Mouse (Mus musculus) neural tube, embryonic 14.5 days (tissue): Measurements from ENCODE around the gene Ttll12. TPM values are rescaled to one million over a fixed set of nuclear protein-coding genes. Genes with fewer than 3 reads are reported as not detected.
A peak's percentile ranks its signal among the peaks of the same experiment; 100 is the strongest.

Experiments
- ATAC-seq: fragments of 200-750 bp; cut with Nextera tagmentation; 2 replicates; pipeline ENCODE4 v1.8.0; 2017; ENCODE audit warnings: low read depth, mild to moderate bottlenecking, moderate TSS enrichment, moderate library complexity
- H3K27ac ChIP-seq: fragments of 300-500 bp; sonication (generic); 2 replicates; pipeline ENCODE4 v1.5.1; 2014; ENCODE audit warnings: low read depth, mild to moderate bottlenecking, control low read depth, low read length, moderate library complexity, mixed read lengths
- H3K27me3 ChIP-seq: fragments of 300-500 bp; sonication (generic); 2 replicates; pipeline ENCODE4 v1.6.1; 2014; ENCODE audit warnings: low read length; ENCODE audit not compliant: control insufficient read depth, insufficient read depth
- H3K36me3 ChIP-seq: fragments of 300-500 bp; sonication (generic); 2 replicates; pipeline ENCODE4 v1.6.1; 2014; ENCODE audit warnings: low read length, mixed read lengths; ENCODE audit not compliant: control insufficient read depth, insufficient read depth
- H3K4me1 ChIP-seq: fragments of 300-500 bp; sonication (generic); 2 replicates; pipeline ENCODE4 v1.6.1; 2014; ENCODE audit warnings: low read length; ENCODE audit not compliant: control insufficient read depth, insufficient read depth
- H3K4me2 ChIP-seq: fragments of 300-500 bp; sonication (generic); 2 replicates; pipeline ENCODE4 v1.6.1; 2014; ENCODE audit warnings: mild to moderate bottlenecking, low read depth, low read length, control low read depth
- H3K4me3 ChIP-seq: fragments of 300-500 bp; sonication (generic); 2 replicates; pipeline ENCODE4 v1.5.1; 2014; ENCODE audit warnings: low read depth, low read length, control low read depth, mixed read lengths
- H3K9ac ChIP-seq: fragments of 300-500 bp; sonication (generic); replicated peaks from 2 replicates; pipeline ENCODE4 v1.6.1; 2014; ENCODE audit warnings: low read depth, mild to moderate bottlenecking, control low read depth, low read length, mixed read lengths
- H3K9me3 ChIP-seq: fragments of 300-500 bp; sonication (generic); 2 replicates; pipeline ENCODE4 v1.6.1; 2016; ENCODE audit warnings: low read length; ENCODE audit not compliant: control insufficient read depth
- WGBS: fragments of 180-500 bp; shearing (Covaris S2); extraction: QIAGEN DNeasy Blood & Tissue Kit; methylation state at CpG from one replicate; pipeline ENCODE4 v1.1.7; 2014; 5-methylcytosine and 5-hydroxymethylcytosine counted together
- polyA plus RNA-seq: library from polyadenylated mRNA; unstranded; fragments of >200 nt; fragmentation: Nextera tagmentation; extraction: Ambion mirVana; gene quantifications from 2 replicates; pipeline ENCODE4 v1.2.1, GENCODE M21; 2014

Ttll12 gene
- polyA plus RNA-seq, 1 experiment from 2014 or later, result 39.8 TPM

- no peak overlapping the region for H3K9ac ChIP-seq
Observed at GRCm38 (mm10) chr15:83562626-83563270, 32.2 kb downstream of the Ttll12 start.

GRCm38 (mm10) chr15:83560941-83561477 lies 33.9 kb downstream of the Ttll12 start:
- no peak overlapping the region for H3K27ac ChIP-seq
- no peak for ATAC-seq

More at GRCm38 (mm10) chr15:83562626-83563270, 32.2 kb downstream of the Ttll12 start:
- WGBS, result 38% methylated on average over 15 of the region's 15 CpGs
- no peaks in the 10 kb centered on the region for H3K9me3 ChIP-seq
- ATAC-seq, result peak; percentile 21; the same call in 1 of the 2 replicates
- no peak overlapping the region for H3K27ac ChIP-seq
- peak overlapping the region; percentile 64 for H3K4me2 ChIP-seq
- H3K4me1 ChIP-seq, result peaks cover 14% of the 10 kb centered on the region; the same call in 1 of the 2 replicates
- no peaks in the 10 kb centered on the region for H3K36me3 ChIP-seq
- H3K27me3 ChIP-seq, result peaks cover 4% of the 10 kb centered on the region
- H3K4me3 ChIP-seq, result no peak overlapping the region

GRCm38 (mm10) chr15:83555161-83555974 lies 39.6 kb downstream of the Ttll12 start:
- Histone ChIP-seq H3K4me3 (peak overlapping the region; percentile 87), H3K36me3 (peaks cover 4% of the 10 kb centered on the region; the same call in 1 of the 2 replicates), H3K9me3 (no peaks in the 10 kb centered on the region), H3K4me2 (peak overlapping the region; percentile 70), H3K4me1 (0 out of 2 replicates have a peak, but pooled peaks cover 5% of the 10 kb centered on the region), H3K27ac (peak overlapping the region; percentile 93), H3K27me3 (no peaks in the 10 kb centered on the region), H3K9ac (peak overlapping the region; percentile 97)
- ATAC-seq, result peak; percentile 93
- under 1% methylated on average over 71 of the region's 74 CpGs for WGBS

More at GRCm38 (mm10) chr15:83560941-83561477, 33.9 kb downstream of the Ttll12 start:
- Histone ChIP-seq H3K4me2 (no peak overlapping the region), H3K36me3 (no peaks in the 10 kb centered on the region), H3K4me1 (peaks cover 16% of the 10 kb centered on the region; the same call in 1 of the 2 replicates), H3K27me3 (peaks cover 4% of the 10 kb centered on the region), H3K4me3 (no peak overlapping the region), H3K9me3 (no peaks in the 10 kb centered on the region), H3K9ac (no peak overlapping the region)
- 70% methylated on average over 5 of the region's 5 CpGs for WGBS

- Histone ChIP-seq H3K4me1 (0 out of 2 replicates have a peak, but pooled peaks cover 5% of the 10 kb centered on the region), H3K27me3 (no peaks in the 10 kb centered on the region), H3K27ac (no peak overlapping the region), H3K9me3 (no peaks in the 10 kb centered on the region), H3K36me3 (peaks cover 14% of the 10 kb centered on the region), H3K4me3 (no peak overlapping the region), H3K4me2 (no peak overlapping the region), H3K9ac (no peak overlapping the region)
- ATAC-seq, result no peak
Observed at GRCm38 (mm10) chr15:83553831-83554230, 41.1 kb downstream of the Ttll12 start.

- Histone ChIP-seq H3K4me2 (no peak overlapping the region), H3K36me3 (peaks cover 36% of the 10 kb centered on the region), H3K4me1 (no peaks in the 10 kb centered on the region), H3K4me3 (no peak overlapping the region), H3K9ac (no peak overlapping the region), H3K27ac (no peak overlapping the region), H3K9me3 (no peaks in the 10 kb centered on the region), H3K27me3 (no peaks in the 10 kb centered on the region)
- no peak for ATAC-seq
- WGBS, result 89% methylated on average over 2 of the region's 2 CpGs
Observed at GRCm38 (mm10) chr15:83550137-83550536, 44.8 kb downstream of the Ttll12 start.

- ATAC-seq, result no peak
- 94% methylated on average over 8 of the region's 8 CpGs for WGBS
Observed at GRCm38 (mm10) chr15:83547144-83547543, 47.8 kb downstream of the Ttll12 start.

GRCm38 (mm10) chr15:83546029-83546428 lies 48.9 kb downstream of the Ttll12 start:
- Histone ChIP-seq H3K4me1 (no peaks in the 10 kb centered on the region), H3K36me3 (peaks cover 36% of the 10 kb centered on the region), H3K27ac (no peak overlapping the region), H3K4me3 (no peak overlapping the region), H3K9ac (no peak overlapping the region), H3K9me3 (no peaks in the 10 kb centered on the region), H3K27me3 (no peaks in the 10 kb centered on the region), H3K4me2 (no peak overlapping the region)
- ATAC-seq, result no peak
- 93% methylated on average over 7 of the region's 7 CpGs for WGBS

More at GRCm38 (mm10) chr15:83547144-83547543, 47.8 kb downstream of the Ttll12 start:
- no peaks in the 10 kb centered on the region for H3K4me1 ChIP-seq
- H3K36me3 ChIP-seq, result peaks cover 36% of the 10 kb centered on the region
- no peaks in the 10 kb centered on the region for H3K27me3 ChIP-seq
- H3K9ac ChIP-seq, result no peak overlapping the region
- H3K27ac ChIP-seq, result no peak overlapping the region
- no peaks in the 10 kb centered on the region for H3K9me3 ChIP-seq
- no peak overlapping the region for H3K4me2 ChIP-seq
- H3K4me3 ChIP-seq, result no peak overlapping the region

GRCm38 (mm10) chr15:83541647-83542287 lies 53.2 kb downstream of the Ttll12 start:
- Histone ChIP-seq H3K27ac (no peak overlapping the region), H3K4me3 (no peak overlapping the region), H3K9me3 (no peaks in the 10 kb centered on the region), H3K4me2 (no peak overlapping the region), H3K36me3 (peaks cover 3% of the 10 kb centered on the region), H3K9ac (no peak overlapping the region), H3K4me1 (no peaks in the 10 kb centered on the region), H3K27me3 (no peaks in the 10 kb centered on the region)
- 84% methylated on average over 9 of the region's 9 CpGs for WGBS
- ATAC-seq, result no peak
